ENCODE assay signal across 9 mouse cellular contexts in the genomic region with DNA sequence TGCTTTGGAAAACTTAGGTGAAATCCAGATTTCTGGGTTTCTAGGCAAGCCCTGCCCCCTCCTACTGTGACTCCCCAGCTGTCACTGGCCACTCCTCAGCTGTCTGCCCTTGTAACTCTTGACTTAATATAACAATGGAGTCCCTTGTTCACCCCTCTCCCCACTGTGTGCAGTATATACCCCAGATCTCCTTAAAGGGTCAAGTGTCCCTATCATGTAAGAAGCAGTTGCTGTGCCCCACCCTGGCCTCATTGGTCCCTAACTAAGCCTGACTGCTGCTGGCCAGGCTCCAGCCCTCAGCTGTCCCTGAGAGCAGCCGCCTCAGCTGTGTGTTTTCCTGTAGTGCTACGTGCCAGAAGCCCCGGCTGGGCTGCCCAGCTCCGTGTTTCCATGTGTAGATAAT. TPM values are rescaled to one million over a fixed set of nuclear protein-coding genes. Genes with fewer than 3 reads are reported as not detected.
A peak's percentile ranks its signal among the peaks of the same experiment; 100 is the strongest.
DNase-seq lines count a peak whose midpoint lies in the region; ATAC-seq and TF ChIP-seq lines count a peak whose summit lies in the region.
"Had no signal": no experiment of that assay in that cellular context is flagged by ENCODE, and none has a peak within 500 bp of the region (broad histone marks: within the 10 kb centered on the region; RNA-seq: fewer than 3 reads in every experiment).

No protein-coding gene starts in this region.

- peak; percentile 89 for DNase-seq in left cerebral cortex, postnatal 4 days
- no peak for DNase-seq in left cerebral cortex, adult 18-20 months (ENCODE audit: low spot score in 2 of 2)
- no peak for DNase-seq in urinary bladder, postnatal 10 days (ENCODE audit: low spot score)
- DNase-seq in layer of hippocampus, adult 8-10 months (ENCODE audit: low spot score in 2 of 2): no peak

- H3K27ac ChIP-seq in cortical plate, adult 2 months (ENCODE audit: insufficient read depth, low read length): no peak overlapping the region
- no peak overlapping the region for H3K27ac ChIP-seq in heart, embryonic 12.5 days (ENCODE audit: poor library complexity, severe bottlenecking)
- H3K27ac ChIP-seq in limb, embryonic 12.5 days: peak overlapping the region; percentile 66
- H3K27ac ChIP-seq in stomach, embryonic 14.5 days (ENCODE audit: low read length): peak overlapping the region; percentile 39; the same call in 1 of the 2 replicates

- ATAC-seq in heart, embryonic 12.5 days (ENCODE audit: insufficient number of reproducible peaks, low FRiP score): 0 out of 2 replicates have a peak, but pooled peaks have one; percentile 19
- ATAC-seq in limb, embryonic 12.5 days (ENCODE audit: insufficient number of reproducible peaks, insufficient read depth, low FRiP score, low TSS enrichment, low read depth): peak; percentile 18; the same call in 1 of the 2 replicates
- ATAC-seq in stomach, embryonic 14.5 days (ENCODE audit: insufficient number of reproducible peaks, insufficient read depth, low FRiP score, low read depth): no peak

- no peaks in the 10 kb centered on the region for H3K36me3 ChIP-seq in heart, embryonic 12.5 days
- H3K36me3 ChIP-seq in limb, embryonic 12.5 days: no peaks in the 10 kb centered on the region
- H3K36me3 ChIP-seq in stomach, embryonic 14.5 days (ENCODE audit: control insufficient read depth, insufficient read depth, low read length): no peaks in the 10 kb centered on the region

- peak overlapping the region; percentile 96 for H3K4me2 ChIP-seq in heart, embryonic 12.5 days
- H3K4me2 ChIP-seq in limb, embryonic 12.5 days: peak overlapping the region; percentile 71
- peak overlapping the region; percentile 59 for H3K4me2 ChIP-seq in stomach, embryonic 14.5 days (replicated peaks; ENCODE audit: low read depth, low read length)

- no peak overlapping the region for H3K9ac ChIP-seq in heart, embryonic 12.5 days
- H3K9ac ChIP-seq in limb, embryonic 12.5 days (replicated peaks): 0 out of 2 replicates have a peak overlapping the region, but pooled peaks have one; percentile 31
- no peak overlapping the region for H3K9ac ChIP-seq in stomach, embryonic 14.5 days (replicated peaks; ENCODE audit: low read depth, low read length)

- intact Hi-C loops in left cerebral cortex, postnatal 4 days (cut with DNase I): no loop called here

- 2% methylated on average over 4 of the region's 4 CpGs for WGBS in heart, embryonic 12.5 days
- 7% methylated on average over 4 of the region's 4 CpGs for WGBS in limb, embryonic 12.5 days
- WGBS in stomach, embryonic 14.5 days: 12% methylated on average over 4 of the region's 4 CpGs

- TF ChIP-seq POLR2A in cortical plate, adult 2 months (IDR thresholded peaks at IDR 0.05; ENCODE audit: extremely low read depth, insufficient read depth, low read length): no peak

- peaks cover 2% of the 10 kb centered on the region; the same call in 1 of the 2 replicates for H3K4me1 ChIP-seq in cortical plate, adult 2 months (ENCODE audit: control insufficient read depth, insufficient read depth, low read length)
- H3K4me1 ChIP-seq in heart, embryonic 12.5 days (replicated peaks): peaks cover 51% of the 10 kb centered on the region
- peaks cover 51% of the 10 kb centered on the region for H3K4me1 ChIP-seq in limb, embryonic 12.5 days (replicated peaks)
- peaks cover 43% of the 10 kb centered on the region for H3K4me1 ChIP-seq in stomach, embryonic 14.5 days (ENCODE audit: control insufficient read depth, insufficient read depth, low read length)

- no peaks in the 10 kb centered on the region for H3K9me3 ChIP-seq in heart, embryonic 12.5 days (replicated peaks)
- no peaks in the 10 kb centered on the region for H3K9me3 ChIP-seq in limb, embryonic 12.5 days
- H3K9me3 ChIP-seq in stomach, embryonic 14.5 days (ENCODE audit: control insufficient read depth, low read depth, low read length): no peaks in the 10 kb centered on the region

- H3K4me3 ChIP-seq in cortical plate, adult 2 months (ENCODE audit: insufficient read depth, low read length): peak overlapping the region; percentile 77
- 0 out of 2 replicates have a peak overlapping the region, but pooled peaks have one; percentile 63 for H3K4me3 ChIP-seq in heart, embryonic 12.5 days
- H3K4me3 ChIP-seq in limb, embryonic 12.5 days (replicated peaks): peak overlapping the region; percentile 62; the same call in 1 of the 2 replicates
- H3K4me3 ChIP-seq in stomach, embryonic 14.5 days (ENCODE audit: low read depth, low read length): 0 out of 2 replicates have a peak overlapping the region, but pooled peaks have one; percentile 31

- H3K27me3 ChIP-seq in heart, embryonic 12.5 days (replicated peaks): peaks cover 48% of the 10 kb centered on the region
- peaks cover 52% of the 10 kb centered on the region for H3K27me3 ChIP-seq in limb, embryonic 12.5 days
- peaks cover 20% of the 10 kb centered on the region for H3K27me3 ChIP-seq in stomach, embryonic 14.5 days (ENCODE audit: control insufficient read depth, insufficient read depth, low read length)

- no peak for TF ChIP-seq CTCF in cortical plate, adult 2 months (IDR thresholded peaks at IDR 0.05; ENCODE audit: extremely low read depth, insufficient read depth, low read length)

RNA-seq across cellular contexts. Expression of gene Pnmal2, which starts 3.5 kb away (rescaled TPM):
- total RNA-seq in left cerebral cortex, postnatal 4 days (2021): 100 to 1,000 TPM; 169 to 194 TPM
- 100 to 1,000 TPM; 291 to 326 TPM for total RNA-seq in left cerebral cortex, adult 18-20 months (2021)
- 89.8 and 103 TPM in 2 replicates for polyA plus RNA-seq in cortical plate, adult 2 months (2012; rRNA removed)
- 3.5 and 4.2 TPM in 2 replicates for polyA plus RNA-seq in heart, embryonic 12.5 days (2016; fragmentation: Nextera tagmentation; extraction: Ambion mirVana)
- polyA plus RNA-seq in limb, embryonic 12.5 days (2016; fragmentation: Nextera tagmentation; extraction: Ambion mirVana): 16.6 and 16.9 TPM in 2 replicates
- 8.6 and 8.8 TPM in 2 replicates for polyA plus RNA-seq in stomach, embryonic 14.5 days (2014; fragmentation: Nextera tagmentation; extraction: Ambion mirVana)
- total RNA-seq in layer of hippocampus, adult 8-10 months (2022): 100 to 1,000 TPM; 311 to 360 (median 338) TPM
- total RNA-seq: hematopoietic stem cell, adult 5-6 weeks had no signal

RNA-seq across cellular contexts. Expression of gene Pnmal1, which starts 11.5 kb away (rescaled TPM):
- 10 to 100 TPM; 56.0 to 57.6 TPM for total RNA-seq in left cerebral cortex, postnatal 4 days (2021)
- total RNA-seq in left cerebral cortex, adult 18-20 months (2021): 100 to 1,000 TPM; 112 to 119 TPM
- 60.2 and 64.8 TPM in 2 replicates for polyA plus RNA-seq in cortical plate, adult 2 months (2012; rRNA removed)
- 0.14 and 0.28 TPM in 2 replicates for polyA plus RNA-seq in heart, embryonic 12.5 days (2016; fragmentation: Nextera tagmentation; extraction: Ambion mirVana)
- 1.4 and 1.5 TPM in 2 replicates for polyA plus RNA-seq in limb, embryonic 12.5 days (2016; fragmentation: Nextera tagmentation; extraction: Ambion mirVana)
- 4.2 TPM in 2 replicates for polyA plus RNA-seq in stomach, embryonic 14.5 days (2014; fragmentation: Nextera tagmentation; extraction: Ambion mirVana)
- total RNA-seq in layer of hippocampus, adult 8-10 months (2022): 100 to 1,000 TPM in 2 of 4 experiments, 10 to 100 TPM in 2; 93.0 to 128 (median 106) TPM
- total RNA-seq: hematopoietic stem cell, adult 5-6 weeks had no signal

RNA-seq across cellular contexts. Expression of gene Calm3, which starts 24.0 kb away (rescaled TPM):
- total RNA-seq in left cerebral cortex, postnatal 4 days (2021): 1,000 to 10,000 TPM; 1,235 to 1,345 TPM
- total RNA-seq in left cerebral cortex, adult 18-20 months (2021): 1,000 to 10,000 TPM; 1,746 to 1,798 TPM
- 1,956 and 2,049 TPM in 2 replicates for polyA plus RNA-seq in cortical plate, adult 2 months (2012; rRNA removed)
- polyA plus RNA-seq in heart, embryonic 12.5 days (2016; fragmentation: Nextera tagmentation; extraction: Ambion mirVana): 83.6 and 95.0 TPM in 2 replicates
- 108 and 123 TPM in 2 replicates for polyA plus RNA-seq in limb, embryonic 12.5 days (2016; fragmentation: Nextera tagmentation; extraction: Ambion mirVana)
- polyA plus RNA-seq in stomach, embryonic 14.5 days (2014; fragmentation: Nextera tagmentation; extraction: Ambion mirVana): 148 and 161 TPM in 2 replicates
- 1,000 to 10,000 TPM; 1,722 to 2,104 (median 1,900) TPM for total RNA-seq in layer of hippocampus, adult 8-10 months (2022)

RNA-seq across cellular contexts. Expression of gene Gm42372, which starts 34.9 kb away (rescaled TPM):
- total RNA-seq in left cerebral cortex, postnatal 4 days (2021): 10 to 100 TPM; 38.0 to 41.8 TPM
- 10 to 100 TPM; 61.0 to 65.7 TPM for total RNA-seq in left cerebral cortex, adult 18-20 months (2021)
- polyA plus RNA-seq in cortical plate, adult 2 months (2012; rRNA removed): 38.9 and 42.5 TPM in 2 replicates
- 0.14 and 0.15 TPM in 2 replicates for polyA plus RNA-seq in heart, embryonic 12.5 days (2016; fragmentation: Nextera tagmentation; extraction: Ambion mirVana)
- 0.26 and 0.32 TPM in 2 replicates for polyA plus RNA-seq in limb, embryonic 12.5 days (2016; fragmentation: Nextera tagmentation; extraction: Ambion mirVana)
- 0.55 and 0.59 TPM in 2 replicates for polyA plus RNA-seq in stomach, embryonic 14.5 days (2014; fragmentation: Nextera tagmentation; extraction: Ambion mirVana)
- 10 to 100 TPM; 47.3 to 63.6 (median 51.9) TPM for total RNA-seq in layer of hippocampus, adult 8-10 months (2022)

RNA-seq across cellular contexts. Expression of gene Ptgir, which starts 41.7 kb away (rescaled TPM):
- not detected for total RNA-seq in left cerebral cortex, postnatal 4 days (2021)
- under 1 TPM in 1 of 2 experiments, not detected in 1; 0.12 TPM for total RNA-seq in left cerebral cortex, adult 18-20 months (2021)
- polyA plus RNA-seq in cortical plate, adult 2 months (2012; rRNA removed): 0.08 and 0.17 TPM in 2 replicates
- 0.28 and 0.34 TPM in 2 replicates for polyA plus RNA-seq in heart, embryonic 12.5 days (2016; fragmentation: Nextera tagmentation; extraction: Ambion mirVana)
- 0.96 and 1.1 TPM in 2 replicates for polyA plus RNA-seq in limb, embryonic 12.5 days (2016; fragmentation: Nextera tagmentation; extraction: Ambion mirVana)
- 1.5 and 2.0 TPM in 2 replicates for polyA plus RNA-seq in stomach, embryonic 14.5 days (2014; fragmentation: Nextera tagmentation; extraction: Ambion mirVana)
- not detected for total RNA-seq in layer of hippocampus, adult 8-10 months (2022)

Comparison
In these comparisons a context has a peak if more than half of its experiments do, and no peak if none do; other contexts are left out.
1. H3K27ac ChIP-seq: peak in limb, embryonic 12.5 days (single experiment) and stomach, embryonic 14.5 days (single experiment); none in cortical plate, adult 2 months (single experiment) and heart, embryonic 12.5 days (single experiment).
2. RNA of gene Pnmal1, which starts 11.5 kb away (polyA plus RNA-seq): 60.2 to 64.8 TPM in cortical plate, adult 2 months; 4.2 TPM in stomach, embryonic 14.5 days, 1.4 to 1.5 TPM in limb, embryonic 12.5 days and 0.14 to 0.28 TPM in heart, embryonic 12.5 days; every median in the first group is over 10 times any median in the second.
3. RNA of gene Calm3, which starts 24.0 kb away (polyA plus RNA-seq): 1,956 to 2,049 TPM in cortical plate, adult 2 months; 148 to 161 TPM in stomach, embryonic 14.5 days, 108 to 123 TPM in limb, embryonic 12.5 days and 83.6 to 95.0 TPM in heart, embryonic 12.5 days; every median in the first group is over 10 times any median in the second.
4. Peak in every context shown above with its lines, with median percentiles within 50 percentile points of each other: H3K4me3 ChIP-seq and H3K4me2 ChIP-seq.